Mouse (Mus musculus) activated CD4-positive, CD25-positive, alpha-beta regulatory T cell, adult 4 months (primary cell): ENCODE results near the gene Inpp1. TPM values are rescaled to one million over a fixed set of nuclear protein-coding genes. Genes with fewer than 3 reads are reported as not detected.
A peak's percentile ranks its signal among the peaks of the same experiment; 100 is the strongest.

ENCODE experiments used
- ATAC-seq: one replicate; pipeline ENCODE4 v1.8.0; 2017
- polyA plus RNA-seq, 2 experiments: library from polyadenylated mRNA; unstranded; fragments of 100-300 nt; shearing (Covaris generic); gene quantifications; one replicate each; pipeline ENCODE4 v1.2.1; 2017

Inpp1 gene
- polyA plus RNA-seq, result 100 to 1,000 TPM in 1 of 2 experiments, 10 to 100 TPM in 1; 74.0 to 108 TPM

- peak; percentile 86 for ATAC-seq
Observed at GRCm38 (mm10) chr1:52816910-52817812, at the start of gene Inpp1. Gene Inpp1, minus strand, starts transcription at chr1:52817688.

DNA sequence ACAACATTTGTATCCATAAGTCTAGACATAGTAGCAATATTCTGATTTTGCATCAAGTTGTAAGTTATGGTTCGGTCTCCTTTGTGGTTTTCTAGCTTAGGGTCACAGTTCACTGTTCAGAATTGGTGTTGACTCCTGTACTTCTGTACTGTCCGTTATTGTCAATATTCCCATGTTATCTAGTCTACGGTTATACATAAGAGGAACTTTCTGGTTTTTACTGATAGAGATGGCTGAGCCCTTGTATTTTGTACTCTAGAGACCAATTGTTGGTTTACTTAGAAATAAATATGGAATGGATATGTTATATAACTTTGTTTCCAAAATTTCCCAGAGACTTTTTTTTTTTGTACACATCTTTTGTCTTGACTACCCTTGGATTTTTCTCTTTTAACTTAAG, 48.5 kb upstream of the Inpp1 start:
- no peak for ATAC-seq

DNA sequence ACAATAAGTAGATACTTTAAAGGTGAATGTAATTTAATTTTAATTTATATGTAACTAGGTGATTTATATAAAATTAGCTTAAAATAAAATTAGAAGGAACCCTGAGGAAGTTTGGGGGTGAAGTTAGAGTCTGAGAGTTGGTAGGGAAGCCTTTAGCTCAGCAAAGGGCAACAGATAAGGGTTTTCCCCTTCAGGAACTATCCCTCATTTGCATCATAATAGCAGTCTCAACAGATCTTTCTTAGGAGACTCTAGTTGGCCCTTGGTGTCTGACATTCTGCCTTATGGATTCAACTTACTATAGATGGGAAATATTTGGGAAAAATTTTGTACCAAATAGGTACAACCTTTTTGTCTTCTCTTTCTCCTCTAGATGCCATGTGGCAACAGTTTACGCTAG, 46.7 kb upstream of the Inpp1 start:
- no peak for ATAC-seq

- no peak for ATAC-seq
Observed at GRCm38 (mm10) chr1:52855904-52856601, 38.6 kb upstream of the Inpp1 start.

DNA sequence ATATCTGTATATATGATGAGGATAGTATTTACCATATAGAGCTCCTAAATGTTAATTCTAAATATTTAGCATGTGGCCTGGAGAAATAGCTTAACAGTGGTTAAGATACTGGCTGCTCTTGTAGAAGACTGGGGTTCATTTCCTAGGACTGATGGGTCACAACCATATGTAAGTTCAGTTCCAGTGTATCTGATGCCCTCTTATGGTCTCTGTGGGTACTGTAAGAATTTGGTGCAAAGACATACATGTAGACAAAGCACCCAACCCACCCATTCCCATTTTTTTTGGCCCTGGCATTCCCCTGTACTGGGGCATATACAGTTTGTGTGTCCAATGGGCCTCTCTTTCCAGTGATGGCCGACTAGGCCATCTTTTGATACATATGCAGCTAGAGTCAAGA, 36.5 kb upstream of the Inpp1 start:
- ATAC-seq, result peak; percentile 75

DNA sequence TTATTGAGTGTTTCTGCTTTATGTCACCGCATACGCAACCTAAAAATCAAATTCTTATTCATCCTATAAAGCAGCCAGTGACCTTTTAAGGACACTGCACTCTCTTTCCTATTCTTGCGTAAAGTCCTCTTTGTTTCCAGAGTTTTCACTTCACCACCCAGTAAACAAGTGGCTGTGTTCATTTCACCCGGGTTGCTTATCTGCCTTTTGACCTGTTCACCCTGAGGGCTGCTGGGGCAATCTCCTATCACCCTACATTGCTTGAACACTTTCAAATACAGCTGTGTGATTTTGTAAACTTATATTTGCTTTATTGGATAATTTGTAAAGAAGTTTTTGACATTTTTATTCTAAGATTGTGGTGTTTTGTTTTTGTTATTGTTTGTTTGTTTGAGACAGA, 31.9 kb upstream of the Inpp1 start:
- ATAC-seq, result no peak

GRCm38 (mm10) chr1:52846556-52846955, 29.1 kb upstream of the Inpp1 start:
- ATAC-seq, result no peak

DNA sequence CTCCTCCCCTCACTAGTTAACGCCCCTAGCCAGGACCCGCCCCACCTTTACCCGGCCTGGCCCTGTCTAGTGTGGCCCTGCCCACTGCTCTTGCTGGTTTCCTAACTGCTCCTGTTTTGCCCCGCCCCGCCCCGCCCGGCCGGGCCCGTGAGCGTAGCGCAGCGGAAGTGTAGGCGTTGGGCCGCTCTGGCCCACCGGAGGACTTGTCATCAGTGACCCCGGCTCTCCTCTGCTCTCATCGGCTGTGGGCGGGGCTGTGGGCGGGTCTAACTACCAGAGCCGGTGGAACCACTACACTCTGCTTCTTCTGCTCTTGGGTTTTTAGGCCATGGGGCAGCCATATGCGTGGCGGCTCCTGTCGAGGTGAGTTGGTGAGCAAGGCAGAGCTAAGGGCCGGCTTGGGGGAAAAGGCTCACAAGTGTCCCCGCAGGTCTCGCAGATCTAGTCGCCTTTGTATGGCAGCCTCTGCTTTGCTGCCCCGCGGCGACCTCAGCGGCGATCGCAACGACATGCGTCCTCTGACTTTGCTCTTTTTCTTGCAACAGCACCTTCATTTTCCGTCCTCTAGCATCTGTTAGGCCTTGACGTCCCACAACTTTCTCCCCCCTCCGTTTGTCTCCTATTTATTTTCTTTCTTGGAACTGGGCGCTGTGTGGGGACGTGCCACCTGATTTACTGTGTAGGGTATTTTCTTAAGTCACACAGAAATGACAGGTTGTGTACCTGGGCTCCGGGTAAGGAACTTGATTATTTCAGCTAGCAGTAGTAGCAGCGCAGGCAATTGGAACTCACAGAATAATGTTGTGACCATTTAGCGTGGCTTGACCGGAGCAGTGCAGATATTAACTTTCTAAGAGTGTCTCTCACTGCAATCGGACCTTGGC, 27.5 kb upstream of the Inpp1 start, which contains the start of gene Hibch:
Hibch (plus strand) TSS at position 148 of the 884 bp plus-strand sequence.
- peak; percentile 96 for ATAC-seq

- no peak for ATAC-seq
Observed at GRCm38 (mm10) chr1:52844354-52844753, 26.9 kb upstream of the Inpp1 start.

DNA sequence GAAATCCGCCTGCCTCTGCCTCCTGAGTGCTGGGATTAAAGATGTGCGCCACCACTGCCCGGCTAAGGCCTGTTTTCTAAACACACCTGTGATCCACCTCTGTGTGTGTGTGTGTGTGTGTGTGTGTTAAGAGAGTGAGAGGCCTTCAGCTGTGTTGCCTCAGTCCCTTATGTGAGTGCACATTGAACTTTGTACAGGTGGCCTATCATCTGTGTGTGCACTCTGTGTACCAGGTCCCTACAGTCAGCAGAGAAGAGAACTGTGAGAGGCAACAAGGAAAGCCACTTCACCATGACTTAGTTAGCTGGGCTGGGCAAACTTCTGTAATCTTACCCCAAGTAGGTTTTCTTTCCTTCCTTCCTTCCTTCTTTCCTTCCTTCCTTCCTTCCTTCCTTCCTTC, 21.6 kb upstream of the Inpp1 start:
- no peak for ATAC-seq

DNA sequence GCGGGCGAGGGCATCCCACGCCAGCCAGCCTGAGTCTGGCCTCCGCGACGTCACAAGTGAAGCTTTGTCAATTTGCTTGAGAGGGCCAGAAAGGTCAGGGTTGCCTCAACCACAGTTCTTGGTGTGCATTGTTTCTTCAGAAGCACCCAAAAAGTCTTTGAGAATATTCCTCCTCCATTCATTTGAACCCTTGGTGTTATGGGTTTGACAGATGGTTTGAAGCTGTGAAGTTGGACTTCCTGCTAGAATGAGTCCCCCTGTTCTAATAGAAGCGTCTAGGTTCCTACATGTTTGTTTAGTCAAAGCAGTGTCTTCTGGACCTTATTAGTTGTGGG, 292 bp upstream of the Inpp1 start:
- ATAC-seq, result no peak

GRCm38 (mm10) chr1:52816232-52816891, 1.1 kb downstream of the Inpp1 start:
- no peak for ATAC-seq

- ATAC-seq, result no peak
Observed at GRCm38 (mm10) chr1:52808456-52808855, 9.0 kb downstream of the Inpp1 start.

GRCm38 (mm10) chr1:52805041-52805440, 12.4 kb downstream of the Inpp1 start:
- ATAC-seq, result no peak

GRCm38 (mm10) chr1:52802406-52802975, 15.0 kb downstream of the Inpp1 start:
- ATAC-seq, result no peak

DNA sequence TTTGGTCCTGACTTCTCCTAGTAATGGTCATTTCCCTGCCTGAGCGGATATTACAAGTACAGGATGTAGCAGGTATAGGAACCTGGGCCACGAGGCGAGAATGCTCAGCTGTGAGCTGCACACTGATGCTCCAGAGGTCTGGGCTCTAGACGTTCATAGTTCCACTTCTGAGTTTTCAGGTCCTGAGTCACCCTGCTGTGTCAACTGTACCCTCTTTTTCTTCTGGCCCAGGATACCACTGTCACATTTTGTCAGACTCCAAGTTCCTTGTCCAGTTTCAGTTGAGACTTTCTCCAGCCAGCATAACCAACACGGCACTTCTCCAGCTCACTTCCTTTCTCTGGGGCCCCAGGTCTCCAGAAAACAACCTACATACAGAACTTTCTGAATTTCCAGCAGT, 15.8 kb downstream of the Inpp1 start:
- ATAC-seq, result no peak

DNA sequence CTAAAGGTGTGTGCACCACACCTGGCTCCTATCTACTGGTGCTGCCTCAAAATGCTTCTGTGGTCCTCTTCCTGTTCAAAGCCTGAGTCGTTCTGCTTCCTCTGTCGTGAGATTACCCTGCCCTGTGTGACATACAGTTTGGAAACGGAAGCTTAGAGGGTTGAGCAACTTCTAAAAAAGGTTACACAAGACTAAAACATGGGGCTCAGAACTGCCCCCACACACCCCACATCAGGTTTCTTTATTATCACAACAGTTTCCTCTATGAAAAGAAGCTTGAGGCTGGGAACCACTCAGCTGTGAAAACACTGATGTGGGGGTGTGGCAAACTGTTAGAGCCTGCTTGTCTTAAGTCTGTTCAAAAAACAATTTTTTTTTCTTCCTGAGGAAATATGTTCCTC, 17.1 kb downstream of the Inpp1 start:
- peak; percentile 84 for ATAC-seq

GRCm38 (mm10) chr1:52799772-52800171, 17.7 kb downstream of the Inpp1 start:
- ATAC-seq, result no peak

GRCm38 (mm10) chr1:52799056-52799726, 18.3 kb downstream of the Inpp1 start:
- ATAC-seq, result peak; percentile 64

DNA sequence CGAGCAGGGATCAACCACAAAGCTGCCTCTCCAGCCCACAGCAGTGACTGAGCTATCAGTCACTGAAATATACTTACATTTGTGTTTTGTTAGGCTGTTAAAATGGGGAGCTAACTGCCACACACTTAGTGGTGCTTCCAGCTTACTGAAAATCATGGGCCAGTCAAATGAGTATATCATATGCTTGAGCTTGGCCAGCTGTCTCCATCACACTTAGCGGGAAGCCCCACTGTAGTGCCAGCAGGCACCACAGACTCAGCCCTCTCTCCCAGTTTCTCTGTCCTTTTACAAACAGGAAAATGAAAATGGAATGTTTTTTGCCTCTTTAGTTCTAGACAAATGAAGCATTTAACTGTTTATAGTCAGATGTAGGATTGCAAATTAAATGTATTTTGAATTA, 21.6 kb downstream of the Inpp1 start:
- ATAC-seq, result no peak

DNA sequence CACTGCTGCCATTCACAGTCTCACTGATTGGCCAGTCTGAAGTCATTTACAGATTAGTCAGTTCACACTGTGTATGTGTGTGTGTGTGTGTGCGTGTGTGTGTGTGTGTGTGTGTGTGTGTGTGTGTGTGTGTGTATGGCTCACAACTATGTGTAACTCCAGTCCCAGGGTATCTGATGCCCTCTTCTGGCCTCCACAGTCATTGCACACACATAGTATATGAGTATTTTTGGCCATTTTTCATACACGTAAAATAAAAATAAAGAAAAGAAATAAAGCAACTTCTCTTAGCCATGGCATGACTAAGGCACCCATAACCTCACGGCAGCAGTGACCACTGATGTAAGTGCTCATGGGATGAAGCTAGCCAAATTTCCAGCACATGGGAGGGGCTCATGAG, 23.8 kb downstream of the Inpp1 start:
- no peak for ATAC-seq
